Mouse (Mus musculus): ENCODE data around the gene 1700020A23Rik.
"Not testable (repeated sequence)": the region's sequence is repeated elsewhere in the genome, so short reads cannot be mapped to it uniquely, and the experiment has no call there.

The 1700020A23Rik gene

GRCm38 (mm10) chr2:130404939-130405338 is at the start of gene 1700020A23Rik, which contains the start of gene Gm28372:
Gene 1700020A23Rik (plus strand): TSS chr2:130405259.
Gene Gm28372 (plus strand): TSS chr2:130405239.
- DNase-seq = no peak

GRCm38 (mm10) chr2:130357551-130357950 is 47.5 kb upstream of the 1700020A23Rik start:
- DNase-seq = no peak

GRCm38 (mm10) chr2:130358852-130359251 is 46.2 kb upstream of the 1700020A23Rik start:
- no peak for DNase-seq

GRCm38 (mm10) chr2:130362511-130363026 is 42.5 kb upstream of the 1700020A23Rik start:
- no peak for DNase-seq

GRCm38 (mm10) chr2:130365211-130366094 is 39.6 kb upstream of the 1700020A23Rik start:
- no peak for DNase-seq

- DNase-seq = no peak
These were observed 37.7 kb upstream of the 1700020A23Rik start for GRCm38 (mm10) chr2:130367386-130367785.

GRCm38 (mm10) chr2:130373026-130373425 is 32.0 kb upstream of the 1700020A23Rik start:
- not testable (repeated sequence) for DNase-seq

GRCm38 (mm10) chr2:130374951-130375350 is 30.1 kb upstream of the 1700020A23Rik start:
- DNase-seq = peak; percentile 32

- no peak for DNase-seq
These were observed 21.9 kb upstream of the 1700020A23Rik start for GRCm38 (mm10) chr2:130383205-130383604.

- no peak for DNase-seq
These were observed 21.2 kb upstream of the 1700020A23Rik start for GRCm38 (mm10) chr2:130383895-130384294.

- no peak for DNase-seq
These were observed 18.8 kb upstream of the 1700020A23Rik start for GRCm38 (mm10) chr2:130386212-130386611.

- no peak for DNase-seq
These were observed 16.3 kb upstream of the 1700020A23Rik start for GRCm38 (mm10) chr2:130388796-130389195.

- DNase-seq = no peak
These were observed 13.9 kb upstream of the 1700020A23Rik start for GRCm38 (mm10) chr2:130390993-130391625.

GRCm38 (mm10) chr2:130392836-130393235 is 12.2 kb upstream of the 1700020A23Rik start:
- no peak for DNase-seq

GRCm38 (mm10) chr2:130395696-130396095 is 9.4 kb upstream of the 1700020A23Rik start:
- DNase-seq = no peak

- DNase-seq = peak; percentile 16
These were observed 7.7 kb upstream of the 1700020A23Rik start, which contains the start of gene Cpxm1 for GRCm38 (mm10) chr2:130397186-130397985. Gene Cpxm1 (minus strand): TSS chr2:130397574.

- DNase-seq = no peak
These were observed 7.0 kb upstream of the 1700020A23Rik start for GRCm38 (mm10) chr2:130398091-130398490.

GRCm38 (mm10) chr2:130400046-130400445 is 5.0 kb upstream of the 1700020A23Rik start:
- DNase-seq = no peak

- no peak for DNase-seq
These were observed 3.2 kb upstream of the 1700020A23Rik start for GRCm38 (mm10) chr2:130401891-130402290.

- DNase-seq = no peak
These were observed 1.1 kb downstream of the 1700020A23Rik start, which contains the start of gene Tmem239 for GRCm38 (mm10) chr2:130406178-130406577. Gene Tmem239 (plus strand): TSS chr2:130406478.

GRCm38 (mm10) chr2:130408194-130408593 is 3.1 kb downstream of the 1700020A23Rik start:
- DNase-seq = no peak
